ENCODE assay signal across 8 mouse cellular contexts in the genomic region with DNA sequence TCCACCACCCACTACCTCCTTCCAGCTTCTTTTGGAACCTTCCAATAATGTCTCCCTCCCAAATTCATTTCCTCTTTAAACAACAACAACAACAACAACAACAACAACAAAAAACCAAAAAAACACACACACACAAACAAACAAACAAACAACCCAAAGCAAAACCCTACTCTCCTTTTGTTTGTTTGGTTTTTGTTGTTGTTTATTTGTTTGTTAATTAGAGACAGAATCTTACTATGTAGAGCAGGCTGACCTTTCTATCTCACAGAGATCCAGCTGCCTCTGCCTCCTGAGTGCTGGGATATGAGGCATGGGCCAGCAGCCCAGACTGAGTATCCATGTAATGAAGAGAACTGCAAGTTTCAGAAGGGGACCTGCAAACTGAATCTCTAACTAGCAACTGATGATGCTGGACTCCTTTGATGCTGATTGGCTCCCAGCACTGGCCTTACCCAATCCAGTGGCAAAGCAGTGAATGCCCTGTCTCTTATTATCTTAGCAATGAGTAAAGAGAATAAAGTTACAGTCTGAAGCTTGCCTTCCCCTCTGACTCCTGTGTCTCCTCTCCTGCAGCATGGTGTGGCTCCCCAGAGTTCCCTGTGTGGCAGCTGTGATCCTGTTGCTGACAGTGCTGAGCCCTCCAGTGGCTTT. TPM values are rescaled to one million over a fixed set of nuclear protein-coding genes. Genes with fewer than 3 reads are reported as not detected.
DNase-seq lines count a peak whose midpoint lies in the region; ATAC-seq and TF ChIP-seq lines count a peak whose summit lies in the region.

A gene (plus strand): TSS at position 488 of the 651 bp plus-strand sequence.

- DNase-seq in CH12.LX (ENCODE audit: extremely low read depth) = peak; percentile 87
- DNase-seq in c-Kit-positive CD71-positive TER-119-negative erythroid progenitor cells, embryonic 14.5 days (ENCODE audit: low read depth) = peak; percentile 46
- DNase-seq in forelimb bud, embryonic 11.5 days (ENCODE audit: low read depth, low spot score) = peak; percentile 84
- DNase-seq in hindbrain, embryonic 10.5 days (ENCODE audit: low spot score) = peak; percentile 71
- DNase-seq in layer of hippocampus, adult 8-10 months (ENCODE audit: low spot score in 2 of 2) = peak; percentile 81 to 92
- DNase-seq in ovary, adult 18-20 months (ENCODE audit: low spot score) = peak; percentile 72
- DNase-seq in thymus, postnatal 0 days (ENCODE audit: low spot score) = peak; percentile 88

- H3K36me3 ChIP-seq in CH12.LX (replicated peaks in 1 of 2; ENCODE audit: control insufficient read depth in 1 of 2, insufficient read depth in 1 of 2, low read length in 1 of 2) = peaks cover 11 to 27% of the 10 kb centered on the region in 2 experiments
- H3K36me3 ChIP-seq in hindbrain, embryonic 10.5 days = no peaks in the 10 kb centered on the region
- no peaks in the 10 kb centered on the region for H3K36me3 ChIP-seq in lung, embryonic 16.5 days (ENCODE audit: control insufficient read depth, insufficient read depth, low read length)

- peaks cover 12 to 43% of the 10 kb centered on the region in 2 experiments; a peak in 3 of 4 replicates for H3K4me1 ChIP-seq in CH12.LX (ENCODE audit: control insufficient read depth in 1 of 2, insufficient read depth in 2 of 2)
- H3K4me1 ChIP-seq in hindbrain, embryonic 10.5 days (replicated peaks) = peaks cover 5% of the 10 kb centered on the region
- H3K4me1 ChIP-seq in lung, embryonic 16.5 days (replicated peaks; ENCODE audit: control insufficient read depth, insufficient read depth, low read length) = no peaks in the 10 kb centered on the region; the same call in 1 of the 2 replicates

- no peak for TF ChIP-seq CTCF in CH12.LX (conservative IDR thresholded peaks at IDR 0.05 in 1 of 2, IDR thresholded peaks at IDR 0.05 in 1 of 2; ENCODE audit: low read depth in 2 of 2, low read length in 2 of 2)

- peaks cover 11% of the 10 kb centered on the region for H3K9me3 ChIP-seq in CH12.LX (replicated peaks; ENCODE audit: low read length)
- no peaks in the 10 kb centered on the region for H3K9me3 ChIP-seq in hindbrain, embryonic 10.5 days
- no peaks in the 10 kb centered on the region for H3K9me3 ChIP-seq in lung, embryonic 16.5 days (ENCODE audit: control insufficient read depth, low read length)

- H3K27ac ChIP-seq in CH12.LX (ENCODE audit: insufficient read depth, low read depth) = peak within 1 kb of the TSS; percentile 96
- H3K27ac ChIP-seq in hindbrain, embryonic 10.5 days = no peak within 1 kb of the TSS
- no peak within 1 kb of the TSS for H3K27ac ChIP-seq in lung, embryonic 16.5 days (ENCODE audit: low read length)

- in situ Hi-C loops in CH12.LX (cut with MboI; ENCODE audit: low pct_ligation_motif_present, low pct_unique_long_range_greater_than_20kb, low sequenced_read_pairs) = no loop called here

- H3K27me3 ChIP-seq in CH12.LX (replicated peaks) = no peaks in the 10 kb centered on the region
- H3K27me3 ChIP-seq in hindbrain, embryonic 10.5 days (ENCODE audit: insufficient read depth, poor library complexity, severe bottlenecking) = peaks cover 5% of the 10 kb centered on the region; the same call in 1 of the 2 replicates
- peaks cover 3% of the 10 kb centered on the region for H3K27me3 ChIP-seq in lung, embryonic 16.5 days (ENCODE audit: control insufficient read depth, insufficient read depth, low read depth, low read length)

- H3K9ac ChIP-seq in CH12.LX (ENCODE audit: insufficient read depth, low read depth) = peak within 1 kb of the TSS; percentile 97
- no peak within 1 kb of the TSS for H3K9ac ChIP-seq in lung, embryonic 16.5 days (ENCODE audit: low read length)

- ATAC-seq in lung, embryonic 16.5 days (ENCODE audit: low read depth) = peak; percentile 79

- peak; percentile 81 for TF ChIP-seq POLR2A in CH12.LX (IDR thresholded peaks at IDR 0.05; ENCODE audit: low read depth, low read length)

- H3K4me2 ChIP-seq in CH12.LX (ENCODE audit: insufficient read depth, low read depth, poor library complexity, severe bottlenecking) = peak within 1 kb of the TSS; percentile 78
- H3K4me2 ChIP-seq in lung, embryonic 16.5 days (ENCODE audit: low read depth, low read length) = no peak within 1 kb of the TSS

- dilution Hi-C loops in CH12.LX (cut with MboI; ENCODE audit: extremely low pct_ligation_motif_present, extremely low pct_unique_long_range_greater_than_20kb, low sequenced_read_pairs) = no loop called here

- H3K4me3 ChIP-seq in CH12.LX (replicated peaks in 1 of 3; ENCODE audit: low read depth in 2 of 3, low read length in 2 of 3, poor library complexity in 1 of 3) = peak within 1 kb of the TSS; percentile 64 to 84 (median 79)
- H3K4me3 ChIP-seq in hindbrain, embryonic 10.5 days = no peak within 1 kb of the TSS
- H3K4me3 ChIP-seq in lung, embryonic 16.5 days (ENCODE audit: low read length) = no peak within 1 kb of the TSS

- TF ChIP-seq RAD21 in CH12.LX (IDR thresholded peaks at IDR 0.05; ENCODE audit: low read depth, low read length) = no peak

- peaks cover 23% of the 10 kb centered on the region for H3K79me2 ChIP-seq in CH12.LX (replicated peaks; ENCODE audit: control insufficient read depth, extremely low read depth, insufficient read depth, poor library complexity, severe bottlenecking)

- no peak for TF ChIP-seq EP300 in CH12.LX (IDR thresholded peaks at IDR 0.05; ENCODE audit: low read length)

TF ChIP-seq in CH12.LX, 34 proteins besides CTCF, POLR2A, EP300 and RAD21:
- TF ChIP-seq CHD2 (IDR thresholded peaks at IDR 0.05; ENCODE audit: low read length) (peak; percentile 89), NRF1 (IDR thresholded peaks at IDR 0.05; ENCODE audit: low read depth, low read length) (0 out of 2 replicates have a peak, but pooled peaks have one; percentile 4), ETS1 (conservative IDR thresholded peaks at IDR 0.05; ENCODE audit: low read depth, low read length) (no peak), POLR2AphosphoS2 (IDR thresholded peaks at IDR 0.05; ENCODE audit: low read depth, low read length) (no peak), JUN (IDR thresholded peaks at IDR 0.05; ENCODE audit: insufficient read depth, low read depth, low read length) (no peak), IRF4 (IDR thresholded peaks at IDR 0.05; ENCODE audit: low read depth, low read length) (peak; percentile 18; the same call in 1 of the 2 replicates), USF1 (IDR thresholded peaks at IDR 0.05; ENCODE audit: low read depth, low read length) (no peak), JUND (conservative IDR thresholded peaks at IDR 0.05; ENCODE audit: low read depth, low read length) (no peak), MEF2A (IDR thresholded peaks at IDR 0.05; ENCODE audit: borderline replicate concordance, low read depth, low read length) (no peak), TCF12 (IDR thresholded peaks at IDR 0.05; ENCODE audit: low read depth, low read length) (peak; percentile 81; the same call in 1 of the 2 replicates), TBP (conservative IDR thresholded peaks at IDR 0.05; ENCODE audit: low read depth, low read length) (peak; percentile 95), NELFE (IDR thresholded peaks at IDR 0.05; ENCODE audit: low read depth, low read length) (peak; percentile 59; the same call in 1 of the 2 replicates), ELF1 (IDR thresholded peaks at IDR 0.05; ENCODE audit: low read depth, low read length) (no peak), SMC3 (IDR thresholded peaks at IDR 0.05; ENCODE audit: low read depth, low read length) (no peak), BHLHE40 (IDR thresholded peaks at IDR 0.05; ENCODE audit: low read depth, low read length) (no peak), MXI1 (IDR thresholded peaks at IDR 0.05; ENCODE audit: low read depth, low read length) (no peak; the same call in 1 of the 2 replicates), HCFC1 (IDR thresholded peaks at IDR 0.05; ENCODE audit: low read depth, low read length) (no peak), PAX5 (IDR thresholded peaks at IDR 0.05; ENCODE audit: low read length) (no peak), ZNF384 (IDR thresholded peaks at IDR 0.05; ENCODE audit: low read depth, low read length) (no peak), MYC (IDR thresholded peaks at IDR 0.05; ENCODE audit: low read depth, low read length) (no peak), USF2 (conservative IDR thresholded peaks at IDR 0.05; ENCODE audit: low read depth, low read length) (no peak), ZMIZ1 (IDR thresholded peaks at IDR 0.05; ENCODE audit: low read depth, low read length) (0 out of 2 replicates have a peak, but pooled peaks have one; percentile 73), ZC3H11A (IDR thresholded peaks at IDR 0.05; ENCODE audit: low read depth, low read length) (no peak), GABPA (IDR thresholded peaks at IDR 0.05; ENCODE audit: insufficient replicate concordance, low read depth, low read length) (no peak), CHD1 (IDR thresholded peaks at IDR 0.05; ENCODE audit: low read depth, low read length) (peak; percentile 90)

RNA-seq across cellular contexts. Expression of the gene that starts here (rescaled TPM):
- total RNA-seq in CH12.LX (2012; rRNA removed) = 574 and 629 TPM in 2 replicates
- 511 and 534 TPM in 2 replicates for total RNA-seq in CH12.LX (2014; rRNA removed)
- 898 and 899 TPM in 2 replicates for polyA plus RNA-seq in CH12.LX (2012; ENCODE audit: insufficient read length, low read depth)
- polyA plus RNA-seq in hindbrain, embryonic 10.5 days (2016; fragmentation: Nextera tagmentation; extraction: Ambion mirVana) = 1.0 and 1.3 TPM in 2 replicates
- total RNA-seq in layer of hippocampus, adult 8-10 months (2022) = 10 to 100 TPM in 2 of 4 experiments, 1 to 10 TPM in 2; 1.9 to 25.1 (median 10.1) TPM
- polyA plus RNA-seq in lung, embryonic 16.5 days (2015; fragmentation: Nextera tagmentation; extraction: Ambion mirVana) = 6.5 and 13.5 TPM in 2 replicates
- polyA plus RNA-seq in thymus, postnatal 0 days (2015; fragmentation: Nextera tagmentation; extraction: Ambion mirVana) = 574 and 589 TPM in 2 replicates

Comparison
In these comparisons a context has a peak if more than half of its experiments do, and no peak if none do; other contexts are left out.
1. RNA of the gene that starts here (total RNA-seq): 511 to 629 TPM in CH12.LX; 1.9 to 25.1 TPM in layer of hippocampus, adult 8-10 months; every median in the first group is over 10 times any median in the second.
2. RNA of the gene that starts here (polyA plus RNA-seq): 898 to 899 TPM in CH12.LX and 574 to 589 TPM in thymus, postnatal 0 days; 6.5 to 13.5 TPM in lung, embryonic 16.5 days and 1.0 to 1.3 TPM in hindbrain, embryonic 10.5 days; every median in the first group is over 10 times any median in the second.
3. H3K4me3 ChIP-seq: peak in CH12.LX (3 of 3); none in hindbrain, embryonic 10.5 days (single experiment) and lung, embryonic 16.5 days (single experiment).
4. Peak in every context shown above with its lines, with median percentiles within 50 percentile points of each other: DNase-seq.